Mouse (Mus musculus) ovary, postnatal 14 days (tissue): ENCODE measurements at regions not wholly inside any gene's neighbourhood (a gene's known extent, or its start where the extent isn't known, plus 50 kb on each side); places are given as distances from the start of the nearest gene placed in this dataset.

Experiments used
- DNase-seq: peaks from one replicate; pipeline ENCODE4 v3.0.0; 2022; ENCODE audit warnings: low spot score

GRCm38 (mm10) chr10:37271967-37272366 is 133.2 kb upstream of the Marcks start:
- no peak for DNase-seq

GRCm38 (mm10) chr10:37270236-37271000 is 131.7 kb upstream of the Marcks start:
- DNase-seq, result no peak

- no peak for DNase-seq
Measured at GRCm38 (mm10) chr10:37266909-37267308, 128.2 kb upstream of the Marcks start.

- no peak for DNase-seq
Measured at GRCm38 (mm10) chr10:37260791-37261488, 122.2 kb upstream of the Marcks start.

GRCm38 (mm10) chr10:37259186-37259585 is 120.5 kb upstream of the Marcks start:
- DNase-seq, result no peak

- DNase-seq, result no peak
Measured at GRCm38 (mm10) chr10:37257544-37257943, 118.8 kb upstream of the Marcks start.

GRCm38 (mm10) chr10:37250934-37251521 is 112.3 kb upstream of the Marcks start:
- DNase-seq, result no peak

- no peak for DNase-seq
Measured at GRCm38 (mm10) chr10:37250157-37250556, 111.4 kb upstream of the Marcks start.

GRCm38 (mm10) chr10:37249511-37249910 is 110.8 kb upstream of the Marcks start:
- no peak for DNase-seq

- DNase-seq, result no peak
Measured at GRCm38 (mm10) chr10:37247121-37247520, 108.4 kb upstream of the Marcks start.

GRCm38 (mm10) chr10:37243136-37243535 is 104.4 kb upstream of the Marcks start:
- no peak for DNase-seq

- DNase-seq, result no peak
Measured at GRCm38 (mm10) chr10:37241821-37242263, 103.1 kb upstream of the Marcks start.

- no peak for DNase-seq
Measured at GRCm38 (mm10) chr10:37240634-37241033, 101.9 kb upstream of the Marcks start.

- DNase-seq, result no peak
Measured at GRCm38 (mm10) chr10:37240201-37240600, 101.5 kb upstream of the Marcks start.

GRCm38 (mm10) chr10:37236001-37236822 is 97.5 kb upstream of the Marcks start:
- no peak for DNase-seq

GRCm38 (mm10) chr10:37231936-37232556 is 93.3 kb upstream of the Marcks start:
- no peak for DNase-seq

- no peak for DNase-seq
Measured at GRCm38 (mm10) chr10:37231159-37231558, 92.4 kb upstream of the Marcks start.

GRCm38 (mm10) chr10:37227889-37228288 is 89.2 kb upstream of the Marcks start:
- no peak for DNase-seq

GRCm38 (mm10) chr10:37221730-37222129 is 83.0 kb upstream of the Marcks start:
- DNase-seq, result no peak

- DNase-seq, result no peak
Measured at GRCm38 (mm10) chr10:37220434-37220833, 81.7 kb upstream of the Marcks start.

GRCm38 (mm10) chr10:37219936-37220335 is 81.2 kb upstream of the Marcks start:
- DNase-seq, result no peak

GRCm38 (mm10) chr10:37219381-37219780 is 80.7 kb upstream of the Marcks start:
- no peak for DNase-seq
